Mouse (Mus musculus) heart, adult 2 months (tissue): ENCODE measurements around the gene Glod4.

Experiments used
- CTCF ChIP-seq: fragments of 200-600 bp; IDR thresholded peaks from 2 replicates; pipeline ENCODE4 v1.8.1; 2022; ENCODE audit warnings: antibody characterized with exemption, mild to moderate bottlenecking, moderate library complexity
- EP300 ChIP-seq: fragments of 200-500 bp; IDR thresholded peaks from 2 replicates; pipeline ENCODE4 v1.6.1; 2011; ENCODE audit warnings: low read depth, low read length, control low read depth; ENCODE audit not compliant: insufficient read depth
- POLR2A ChIP-seq: fragments of 200-500 bp; IDR thresholded peaks from 2 replicates; pipeline ENCODE4 v1.6.1; 2011; ENCODE audit warnings: mild to moderate bottlenecking, low read depth, low read length, control low read depth; ENCODE audit not compliant: insufficient read depth

DNA sequence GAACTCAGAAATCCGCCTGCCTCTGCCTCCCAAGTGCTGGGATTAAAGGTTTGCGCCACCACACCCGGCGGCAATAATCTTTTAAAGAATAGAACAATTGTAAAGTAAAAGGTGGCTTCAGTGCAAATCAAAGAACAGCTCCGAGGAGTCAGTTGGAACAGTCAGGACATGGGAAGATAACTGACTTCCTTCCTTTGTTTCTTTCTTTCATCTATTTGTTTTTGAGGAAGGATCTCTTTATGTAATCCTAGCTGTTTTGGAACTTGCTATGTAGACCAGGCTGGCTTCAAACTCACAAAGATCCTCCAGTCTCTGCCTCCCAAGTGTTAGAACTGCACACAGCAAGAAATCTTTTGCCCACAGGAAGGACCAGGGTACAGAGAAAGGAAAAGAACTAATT, 18.9 kb downstream of the Glod4 start:
- TF ChIP-seq CTCF (no peak), POLR2A (no peak), EP300 (no peak)
